Mouse (Mus musculus): ENCODE data around the gene Slc7a12.

Slc7a12 gene

DNA sequence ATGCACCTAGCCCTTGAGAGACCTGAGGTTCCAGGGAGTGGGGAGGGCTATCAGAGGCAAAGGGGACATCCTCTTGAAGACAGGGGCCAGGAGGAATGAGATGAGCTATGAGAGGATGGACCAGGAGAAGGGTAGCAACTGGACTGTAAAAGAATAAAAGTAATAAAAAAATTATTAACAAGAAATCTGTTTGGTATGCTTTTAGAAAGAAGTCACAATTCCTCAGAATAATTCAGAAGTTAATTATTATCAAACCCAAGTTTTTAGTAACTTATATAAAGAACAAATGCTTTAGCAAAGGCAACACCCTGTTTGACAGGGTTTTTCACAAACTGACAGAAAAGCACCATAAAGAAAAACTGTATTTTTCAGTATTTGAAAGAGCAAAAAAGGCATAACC, at the start of gene Slc7a12:
Gene Slc7a12 (plus strand): TSS at position 301 of the 400 bp plus-strand sequence.
- DNase-seq = no peak

- no peak for DNase-seq
Observed at GRCm38 (mm10) chr3:14432381-14432780, 48.1 kb upstream of the Slc7a12 start.

DNA sequence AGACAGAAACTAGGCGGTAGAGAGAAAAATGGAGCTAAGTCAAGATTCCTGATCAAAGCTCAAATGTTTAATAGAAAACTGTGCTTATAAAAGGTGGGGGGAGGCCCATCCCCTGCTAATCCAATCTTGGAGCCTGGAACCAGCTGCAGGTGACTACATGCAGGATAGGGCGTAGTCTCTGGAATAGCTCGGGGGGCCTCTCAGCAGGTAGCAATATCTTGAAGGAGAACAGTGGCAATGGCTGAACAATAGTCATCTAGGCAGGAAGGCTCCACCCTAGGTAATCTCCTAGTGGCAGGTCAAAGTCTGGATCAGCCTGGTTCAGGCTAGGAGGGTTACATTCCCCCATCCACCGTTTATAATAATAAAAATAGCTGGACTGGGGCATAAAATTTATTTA, 34.5 kb upstream of the Slc7a12 start:
- no peak for DNase-seq

- DNase-seq = no peak
Observed at GRCm38 (mm10) chr3:14446691-14447090, 33.8 kb upstream of the Slc7a12 start.

Measured in cerebellum, adult 9-11 months (tissue).